Mouse (Mus musculus) spleen, adult 2 months (tissue): ENCODE measurements around the gene Vasn.

ENCODE experiments used
- CTCF ChIP-seq: fragments of 200-500 bp; IDR thresholded peaks from 2 replicates; pipeline ENCODE4 v1.5.1; 2011; ENCODE audit warnings: mild to moderate bottlenecking, inconsistent platforms; ENCODE audit not compliant: insufficient read depth, insufficient read length, insufficient replicate concordance; ENCODE audit errors: extremely low read depth
- POLR2A ChIP-seq: fragments of 200-500 bp; IDR thresholded peaks from 2 replicates; pipeline ENCODE4 v1.6.1; 2011; ENCODE audit warnings: low read depth, low read length, inconsistent platforms

- TF ChIP-seq CTCF (no peak), POLR2A (no peak)
Measured at GRCm38 (mm10) chr16:4635760-4636159, 4.0 kb upstream of the Vasn start.
